Mouse (Mus musculus) T-helper 17 cell (primary cell): Measurements from ENCODE around the gene Comtd1.

Source experiments
- in situ Hi-C, 2 experiments: fragments of 300-600 bp; cut with MboI, MseI; formaldehyde crosslinking; loops; 1 replicate in 1 of 2; 2 replicates in 1 of 2; pipeline ENCODE4 v1.15.1; 2025; ENCODE audit warnings: high pct_unique_total_duplicates in 2 of 2

Gene Comtd1

DNA sequence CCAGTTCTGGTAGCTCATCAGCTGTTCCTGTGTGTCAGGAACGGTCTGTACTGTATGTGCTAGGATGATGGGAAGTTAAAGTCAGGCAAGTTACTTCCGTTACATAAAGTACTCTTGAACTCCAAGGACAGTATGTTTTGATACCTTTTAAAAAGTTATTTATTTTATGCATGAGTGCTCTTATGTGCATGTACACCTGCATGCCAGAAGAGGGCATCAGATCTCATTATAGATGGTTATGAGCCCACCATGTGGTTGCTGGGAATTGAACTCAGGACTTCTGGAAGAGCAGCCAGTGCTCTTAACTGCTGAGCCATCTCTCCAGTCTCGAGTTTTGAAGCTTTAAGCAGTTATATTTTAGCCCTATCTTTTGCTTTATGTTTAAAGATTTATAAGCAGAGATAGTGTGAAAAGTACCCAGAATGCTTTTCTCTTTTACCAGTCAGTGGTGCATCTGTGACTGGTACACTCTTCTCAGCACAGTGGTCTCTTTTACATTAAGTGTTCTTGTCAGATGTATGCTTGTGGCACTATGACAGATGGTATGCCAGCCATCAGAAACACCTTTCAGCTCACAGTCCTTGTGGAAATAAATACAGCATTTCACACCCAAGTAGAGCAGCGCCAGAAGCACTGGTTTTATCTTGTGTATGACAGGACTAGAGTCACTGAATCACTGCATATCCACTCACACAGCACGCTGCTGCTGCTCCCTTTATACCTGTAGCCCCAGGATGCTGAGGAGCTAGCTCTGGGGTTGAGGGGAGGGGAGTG is 6.8 kb downstream of the Comtd1 start:
- in situ Hi-C loops: loop anchor here in 1 of 2 experiments (25.0 kb wide), 2 partner anchors 1455 to 1880 kb away; partner anchors contain the start of genes Dnajc9 and Mrps16

DNA sequence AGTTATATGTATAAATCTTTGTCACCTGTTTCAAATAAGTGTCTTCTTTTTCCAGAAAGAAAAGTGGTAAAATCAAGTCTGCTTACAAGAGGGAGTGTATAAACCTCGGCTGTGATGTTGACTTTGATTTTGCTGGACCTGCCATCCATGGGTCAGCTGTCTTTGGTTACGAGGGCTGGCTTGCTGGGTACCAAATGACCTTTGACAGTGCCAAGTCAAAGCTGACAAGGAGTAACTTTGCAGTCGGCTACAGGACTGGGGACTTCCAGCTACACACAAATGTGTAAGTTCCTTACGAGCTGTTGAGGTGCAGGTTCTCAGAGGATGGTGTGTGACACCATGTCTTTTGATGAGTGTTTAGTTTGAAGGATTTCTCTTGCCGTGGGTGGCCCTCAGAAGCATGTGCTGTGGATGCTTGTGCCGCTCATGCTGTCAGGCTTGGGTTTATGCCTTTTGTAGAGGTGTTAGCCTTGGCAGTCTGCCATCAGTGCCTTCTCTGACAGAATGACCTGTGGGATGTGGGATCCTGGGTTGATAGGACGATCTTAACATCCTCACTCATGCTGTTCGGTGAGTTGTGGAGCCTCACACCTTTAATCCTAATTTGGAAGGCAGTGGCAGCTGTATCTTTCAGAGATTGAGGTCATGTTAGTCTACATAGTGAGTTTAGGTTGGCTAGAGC is 10.3 kb downstream of the Comtd1 start:
- in situ Hi-C loops: loop anchor here in 1 of 2 experiments (25.0 kb wide), 2 partner anchors 1451 to 1876 kb away; partner anchors contain the start of genes Dnajc9 and Mrps16

DNA sequence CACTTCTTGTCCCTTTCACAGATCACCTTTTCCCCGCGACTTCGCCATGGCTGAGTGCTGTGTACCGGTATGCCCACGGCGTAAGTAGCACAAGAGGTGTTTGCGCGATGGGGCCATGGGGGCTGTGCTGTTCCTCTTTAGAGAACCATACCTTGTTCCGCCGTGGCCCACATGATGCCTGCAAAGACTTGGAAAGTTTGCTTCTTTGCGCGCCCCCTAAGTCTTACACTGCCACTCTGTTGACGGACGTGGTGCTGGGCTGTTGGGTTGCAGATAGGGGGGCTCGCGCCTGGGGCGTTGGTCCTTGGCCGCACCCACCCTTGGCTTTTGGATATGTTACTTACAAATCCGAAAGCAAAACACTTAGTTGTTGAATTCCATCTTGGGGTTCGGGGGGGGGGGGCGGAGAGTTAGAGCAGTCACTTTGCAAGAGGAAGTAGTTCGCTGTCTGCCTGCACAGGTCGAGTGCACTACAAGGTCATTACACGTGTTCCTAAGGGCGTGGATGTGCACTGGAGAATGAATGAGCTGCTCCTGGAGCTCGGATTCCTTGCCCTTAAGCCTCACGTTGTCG is 16.9 kb downstream of the Comtd1 start:
- in situ Hi-C loops: loop anchor here in 1 of 2 experiments (25.0 kb wide), 2 partner anchors 1445 to 1870 kb away; partner anchors contain the start of genes Dnajc9 and Mrps16

DNA sequence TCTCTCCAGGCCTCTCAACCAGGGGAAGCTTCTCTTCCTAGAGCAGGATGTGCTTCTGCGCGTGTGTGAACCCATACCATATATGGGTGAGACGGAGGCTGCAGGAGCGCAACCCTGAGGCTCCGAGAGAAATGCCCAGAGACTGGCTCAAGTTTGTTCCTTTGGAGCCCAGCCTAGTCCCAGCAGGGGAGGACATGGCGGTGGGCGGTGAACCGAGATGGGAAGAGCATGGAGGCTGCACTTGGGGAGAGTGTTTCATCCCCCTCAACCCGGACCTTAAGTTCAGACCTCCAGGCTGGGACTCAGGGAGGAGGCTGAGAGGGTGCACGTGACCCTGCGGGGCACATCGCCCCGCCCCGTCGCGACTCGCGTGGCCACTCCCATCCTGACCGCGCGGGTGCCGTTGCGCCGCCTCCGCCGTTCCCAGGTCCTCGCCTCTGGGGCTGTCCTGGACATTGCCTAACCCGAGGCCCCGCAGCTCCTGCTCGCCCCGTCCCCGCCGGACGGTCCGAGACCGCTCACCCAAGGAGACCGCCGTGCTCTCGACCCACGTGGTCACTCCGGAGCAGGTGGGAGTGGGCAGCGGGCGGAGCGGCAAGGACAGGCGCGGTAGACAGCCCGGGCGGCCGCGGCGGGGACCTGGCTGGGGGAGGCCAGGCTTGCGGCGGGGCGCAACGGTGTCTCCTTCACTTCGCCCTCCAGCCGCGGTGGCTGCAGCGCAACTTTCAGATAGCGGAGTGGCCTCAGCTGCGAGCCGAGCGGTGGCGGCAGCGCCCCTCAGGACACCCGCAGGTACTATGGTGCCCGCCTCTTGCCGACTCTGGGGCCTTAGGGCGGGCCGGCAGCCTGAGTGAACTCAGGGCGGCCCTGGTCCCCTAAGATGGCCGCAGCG is 17.7 kb downstream of the Comtd1 start:
- in situ Hi-C loops: loop anchor here in 1 of 2 experiments (25.0 kb wide), 2 partner anchors 1444 to 1869 kb away; partner anchors contain the start of genes Dnajc9 and Mrps16

DNA sequence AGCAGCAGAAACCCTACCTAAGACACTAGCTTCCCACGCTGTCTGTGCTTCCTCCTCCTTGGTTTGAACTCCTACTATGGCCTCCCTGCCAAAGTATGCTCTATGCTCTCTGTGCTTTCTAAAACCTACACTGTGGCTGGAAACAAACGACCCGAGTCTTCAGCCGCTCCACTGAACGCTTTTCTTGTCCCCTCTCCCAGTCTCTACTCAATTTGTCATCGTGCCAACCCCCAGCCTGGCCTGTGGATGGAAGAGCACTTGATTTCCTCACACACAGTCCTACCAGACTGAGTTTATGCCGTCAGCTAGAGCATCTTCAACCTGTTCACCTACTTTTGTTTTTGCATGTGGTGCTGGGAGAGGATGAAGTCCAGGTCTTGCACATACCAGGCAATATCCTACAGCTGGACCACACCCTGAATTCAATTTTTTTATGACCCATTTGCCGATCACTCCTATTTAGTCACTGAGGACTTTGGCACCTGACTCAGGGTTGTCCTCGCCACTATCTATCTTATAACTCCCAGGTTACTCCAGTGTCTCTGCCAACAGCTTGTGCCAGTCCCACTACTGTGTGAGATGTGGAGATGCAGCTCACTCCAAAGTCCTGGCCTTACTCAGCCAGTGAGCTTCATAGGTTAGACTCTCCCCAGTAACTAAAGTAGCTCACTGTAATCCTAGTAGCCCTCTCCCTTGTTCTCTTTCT is 22.8 kb downstream of the Comtd1 start:
- in situ Hi-C loops: loop anchor here in 1 of 2 experiments (25.0 kb wide), 2 partner anchors 1439 to 1864 kb away; partner anchors contain the start of genes Dnajc9 and Mrps16

DNA sequence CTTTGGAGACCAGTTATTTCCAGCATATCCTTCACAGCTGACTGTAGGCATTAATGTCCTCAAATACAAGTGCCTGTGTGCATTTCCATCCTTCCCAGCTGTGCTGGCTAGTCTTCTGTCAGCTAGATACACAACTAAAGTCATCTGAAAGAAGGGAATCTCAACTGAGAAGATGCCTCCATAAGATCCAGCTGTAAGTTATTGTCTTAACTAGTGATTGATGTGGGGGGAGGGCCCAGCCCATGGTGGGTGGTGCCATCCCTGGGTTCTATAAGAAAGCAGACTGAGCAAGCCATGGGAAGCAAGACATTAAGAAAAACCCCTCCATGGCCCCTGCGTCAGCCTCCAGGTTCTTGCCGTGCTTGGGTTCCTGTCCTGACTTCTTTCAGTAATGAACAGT is 23.8 kb downstream of the Comtd1 start, which contains the start of gene Vdac2:
Vdac2 (plus strand) TSS at position 301 of the 400 bp plus-strand sequence.
- in situ Hi-C loops: loop anchor here in 1 of 2 experiments (25.0 kb wide), 2 partner anchors 1438 to 1863 kb away; partner anchors contain the start of genes Dnajc9 and Mrps16

DNA sequence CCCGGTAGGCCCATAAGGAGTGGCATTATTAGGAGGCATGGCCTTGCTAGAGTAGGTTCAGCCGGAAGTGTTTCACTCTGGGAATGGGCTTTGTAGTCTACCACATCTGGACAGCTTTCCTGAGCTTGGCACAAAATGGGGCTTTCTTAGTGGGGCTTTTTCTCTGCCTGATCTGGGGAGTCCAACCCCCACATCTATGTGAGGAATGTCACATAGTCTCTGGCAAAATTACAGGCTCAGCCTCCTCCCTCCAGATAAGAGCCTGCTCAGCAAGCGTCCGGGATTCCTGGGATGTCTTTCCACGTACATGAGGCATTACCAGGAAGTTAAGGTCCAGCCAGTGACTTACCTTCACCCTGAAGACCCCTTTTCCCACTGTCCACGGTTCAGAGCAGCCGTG is 24.9 kb downstream of the Comtd1 start:
- in situ Hi-C loops: no loop called here

DNA sequence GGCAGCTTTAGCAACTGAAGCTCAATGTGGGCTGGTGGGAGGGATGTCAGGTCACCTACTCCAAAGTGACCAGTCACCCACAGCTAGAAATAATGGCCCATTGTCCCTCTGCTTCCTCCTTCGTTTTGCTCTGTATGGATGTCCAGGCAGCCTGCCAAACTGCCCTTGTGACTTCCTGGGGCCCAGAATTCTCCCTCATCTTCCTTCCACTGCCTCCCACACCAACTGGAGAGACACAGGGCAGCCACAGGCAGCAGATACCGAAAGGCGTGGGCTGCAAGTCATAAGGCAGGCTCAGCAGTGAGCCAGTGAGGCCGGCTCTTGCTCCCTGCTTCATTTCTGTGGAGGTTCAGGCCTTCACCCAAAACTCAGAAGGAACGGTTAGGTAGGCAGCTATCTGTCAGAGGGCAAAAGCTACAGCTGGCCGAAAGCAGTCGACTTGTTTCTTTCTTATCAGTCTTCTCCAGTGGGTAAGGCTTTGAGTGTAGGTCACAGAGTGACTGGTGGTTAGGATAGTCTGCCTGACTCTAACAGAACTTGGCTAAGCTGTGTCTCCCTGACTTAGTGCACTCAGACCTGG is 25.9 kb downstream of the Comtd1 start:
- in situ Hi-C loops: no loop called here

DNA sequence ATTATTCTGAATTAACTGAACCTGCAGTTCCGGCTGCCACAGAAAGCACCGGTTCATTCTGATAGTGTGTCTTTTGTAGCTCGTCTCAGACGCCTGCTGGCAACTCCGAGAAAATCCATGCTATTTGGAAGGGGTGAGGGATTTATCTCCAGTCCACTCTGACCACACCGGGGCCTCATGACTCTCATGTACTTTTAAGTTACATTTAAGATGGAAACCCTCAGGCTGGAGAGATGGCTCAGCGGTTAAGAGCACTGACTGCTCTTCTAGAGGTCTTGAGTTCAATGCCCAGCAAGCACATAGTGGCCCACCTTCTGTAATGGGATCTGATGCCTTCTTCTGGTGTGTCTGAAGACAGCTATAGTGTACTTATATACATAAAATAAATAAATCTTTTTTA is 26.5 kb downstream of the Comtd1 start:
- in situ Hi-C loops: no loop called here

DNA sequence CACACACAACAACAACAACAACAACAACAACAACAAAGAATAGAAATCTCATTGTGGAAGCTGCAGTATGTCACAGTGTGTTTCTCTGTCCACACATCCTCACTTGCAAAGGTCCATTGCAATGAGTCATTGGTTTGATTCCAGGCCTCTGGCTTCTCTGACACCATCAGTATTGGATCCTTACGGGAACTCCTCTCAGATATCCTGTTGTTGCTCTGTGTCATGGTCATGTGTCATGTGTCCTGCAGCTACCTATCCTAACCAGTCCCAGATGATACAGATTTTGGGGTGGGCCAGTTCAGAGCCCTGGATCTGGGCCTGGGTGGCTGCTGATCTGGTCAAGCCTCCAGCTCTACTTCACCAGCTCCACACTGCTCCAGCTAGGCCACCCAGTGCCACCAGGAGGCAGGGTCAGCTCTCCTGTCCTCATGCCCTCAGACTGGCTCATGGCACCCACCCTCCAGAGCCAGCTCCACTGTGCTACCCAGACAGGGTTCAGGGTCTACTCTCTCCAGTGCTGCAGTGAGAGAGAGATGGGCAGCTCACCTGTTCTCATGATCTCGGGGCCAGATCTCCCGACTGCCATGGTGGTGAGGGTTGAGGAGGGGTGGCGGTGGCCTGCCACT is 27.8 kb downstream of the Comtd1 start:
- in situ Hi-C loops: no loop called here

DNA sequence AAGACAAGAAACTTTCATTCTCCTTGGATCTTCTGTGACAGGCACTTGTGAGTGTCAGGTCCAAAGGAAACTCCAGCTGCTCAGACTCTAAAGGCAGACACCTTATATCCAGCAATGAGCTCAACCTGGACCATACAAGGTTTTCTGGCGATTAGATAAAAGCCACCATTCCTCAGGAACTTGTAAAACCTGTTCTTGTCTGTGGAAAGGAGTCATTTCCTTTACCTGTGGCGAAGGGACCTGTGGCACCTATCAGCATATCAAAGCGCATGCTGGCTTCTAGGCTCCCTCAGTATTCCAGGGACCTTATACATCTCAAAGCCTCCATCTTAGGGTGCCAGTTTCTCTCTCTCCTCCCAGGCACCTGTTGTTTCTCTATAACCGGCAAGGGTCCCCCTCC is 31.3 kb downstream of the Comtd1 start:
- in situ Hi-C loops: loop anchor here (5.0 kb wide), 1 partner anchor 35 kb away; no protein-coding TSS in a partner anchor

DNA sequence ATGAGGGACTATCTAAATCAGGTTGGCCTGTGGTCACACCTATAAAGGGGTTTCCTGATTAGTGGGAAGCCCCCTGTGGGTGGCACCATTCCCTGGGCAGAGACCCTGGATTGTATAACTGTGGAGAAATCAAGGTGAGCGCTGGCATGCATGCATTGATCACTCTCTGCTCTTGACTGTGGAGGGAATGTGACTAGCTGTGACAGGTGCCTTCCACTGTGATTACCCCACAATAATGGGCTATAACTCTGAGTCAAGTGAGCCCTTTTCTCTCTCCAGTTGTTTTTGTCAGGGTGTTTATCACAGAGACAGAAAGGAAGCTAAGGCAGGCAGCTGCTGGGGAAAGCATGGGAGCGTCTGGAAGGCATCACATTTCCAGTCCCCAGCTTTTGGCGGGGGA is 32.5 kb downstream of the Comtd1 start:
- in situ Hi-C loops: loop anchor here (5.0 kb wide), 1 partner anchor 36 kb away; no protein-coding TSS in a partner anchor

DNA sequence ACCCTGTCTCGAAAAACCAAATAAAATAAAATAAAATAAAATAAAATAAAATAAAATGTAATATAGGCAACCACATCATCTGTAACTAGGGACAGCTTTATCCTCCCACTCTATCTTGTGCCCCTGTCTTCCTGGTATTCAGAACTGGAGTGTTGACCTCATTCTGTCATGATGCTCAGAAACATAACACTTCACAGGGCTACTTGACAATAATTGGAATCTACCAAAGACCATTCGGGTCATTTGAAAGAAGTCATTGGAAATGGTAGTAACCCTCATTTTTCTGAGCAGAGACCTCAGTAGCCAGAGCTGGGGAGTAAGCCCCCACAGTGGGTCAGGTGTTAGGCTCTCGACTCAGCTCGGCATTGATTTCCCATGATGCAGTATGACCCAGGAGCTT is 34.2 kb downstream of the Comtd1 start:
- in situ Hi-C loops: loop anchor here (5.0 kb wide), 1 partner anchor 38 kb away; no protein-coding TSS in a partner anchor

DNA sequence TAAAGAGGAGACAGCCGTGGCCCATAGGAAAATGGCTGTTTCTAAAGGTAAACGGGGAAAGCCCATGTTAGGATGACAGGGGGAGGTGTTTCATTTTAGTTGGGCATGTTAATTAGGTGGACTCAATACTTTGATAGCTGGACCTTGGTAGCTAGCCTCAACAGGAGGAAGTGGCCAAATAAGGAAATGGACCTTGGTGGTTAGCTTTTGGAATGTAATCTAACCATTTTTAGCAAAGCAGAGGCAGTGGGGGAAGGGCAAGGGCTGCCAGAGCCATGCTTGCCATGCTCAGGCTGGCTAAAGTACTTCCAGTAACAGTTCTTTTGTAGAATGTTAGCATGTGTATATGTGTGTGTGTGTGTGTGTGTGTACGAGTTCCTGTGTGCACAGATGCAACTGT is 34.9 kb downstream of the Comtd1 start:
- in situ Hi-C loops: no loop called here

DNA sequence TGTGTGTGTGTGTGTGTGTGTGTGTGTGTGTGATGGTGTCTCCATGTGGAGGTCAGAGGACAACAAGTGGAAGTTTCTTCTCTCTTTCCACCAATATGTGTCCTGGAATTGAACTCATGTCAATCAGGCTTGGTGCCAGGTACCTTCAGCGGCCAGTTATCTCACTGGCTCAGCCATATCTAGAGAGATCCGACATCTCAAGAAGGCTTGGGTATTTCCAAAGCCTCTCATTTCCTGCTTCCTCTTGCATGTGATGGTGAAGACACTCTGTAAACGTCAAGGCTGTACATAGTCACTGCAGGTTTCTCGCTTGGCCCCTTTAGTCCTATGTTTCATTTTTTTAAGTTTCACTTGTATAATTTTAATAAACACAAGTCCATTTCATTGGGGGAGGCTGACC is 35.6 kb downstream of the Comtd1 start:
- in situ Hi-C loops: no loop called here

DNA sequence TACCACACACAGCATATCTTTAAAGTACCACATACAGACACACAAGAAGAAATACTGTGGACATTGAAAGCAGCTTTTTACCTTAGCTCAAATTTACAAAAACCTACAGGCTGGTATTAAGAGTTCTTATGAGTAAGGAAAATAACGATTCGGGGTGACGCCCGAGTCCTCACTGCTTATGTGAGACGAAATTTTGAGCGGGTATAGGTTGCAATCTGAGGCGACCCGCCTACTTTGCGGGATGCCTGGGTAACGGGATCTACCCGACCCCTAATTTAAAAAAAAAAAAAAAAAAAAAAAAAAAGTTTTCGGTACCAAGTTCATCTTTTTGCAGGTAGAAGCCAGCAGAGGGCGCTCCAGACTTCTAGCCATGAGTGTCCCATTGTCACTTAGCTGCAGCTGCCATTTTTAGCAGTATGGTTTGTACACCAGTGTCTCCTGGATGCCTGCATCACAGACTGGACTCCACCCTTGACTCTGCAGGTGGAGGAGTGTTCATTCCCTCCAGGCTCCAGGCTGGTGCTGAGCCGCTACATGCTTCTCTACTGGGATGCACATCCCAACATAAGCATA is 36.1 kb downstream of the Comtd1 start:
- in situ Hi-C loops: no loop called here

DNA sequence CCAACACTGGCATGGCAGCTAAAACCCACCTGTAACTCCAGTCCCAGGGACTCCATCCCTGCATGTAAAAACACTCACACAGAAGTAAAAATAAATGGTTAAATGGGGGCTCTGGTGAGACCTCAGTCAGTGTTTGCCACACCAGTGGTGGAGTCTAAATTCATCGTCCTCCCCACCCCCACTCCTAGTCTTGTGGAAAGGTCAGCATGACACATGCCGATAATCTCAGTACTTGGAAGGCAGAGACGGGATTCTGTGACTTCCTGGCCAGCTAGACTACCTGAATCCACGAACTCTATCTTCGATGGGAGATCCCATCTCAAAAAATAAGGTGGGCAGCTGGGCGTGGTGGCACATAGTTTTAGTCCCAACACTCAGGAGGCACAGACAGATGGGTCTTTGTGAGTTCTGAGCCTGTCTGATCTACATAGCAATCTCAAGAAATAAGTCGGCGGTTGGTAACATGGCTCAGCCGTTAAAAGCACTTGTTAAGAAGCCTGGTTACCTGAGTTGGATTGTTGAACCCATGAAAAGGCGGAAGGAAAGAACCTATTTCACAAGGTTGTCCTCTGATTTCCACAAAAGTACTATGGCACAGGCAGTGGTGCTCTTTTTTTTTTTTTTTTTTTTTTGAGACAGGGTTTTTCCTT is 36.9 kb downstream of the Comtd1 start:
- in situ Hi-C loops: no loop called here

DNA sequence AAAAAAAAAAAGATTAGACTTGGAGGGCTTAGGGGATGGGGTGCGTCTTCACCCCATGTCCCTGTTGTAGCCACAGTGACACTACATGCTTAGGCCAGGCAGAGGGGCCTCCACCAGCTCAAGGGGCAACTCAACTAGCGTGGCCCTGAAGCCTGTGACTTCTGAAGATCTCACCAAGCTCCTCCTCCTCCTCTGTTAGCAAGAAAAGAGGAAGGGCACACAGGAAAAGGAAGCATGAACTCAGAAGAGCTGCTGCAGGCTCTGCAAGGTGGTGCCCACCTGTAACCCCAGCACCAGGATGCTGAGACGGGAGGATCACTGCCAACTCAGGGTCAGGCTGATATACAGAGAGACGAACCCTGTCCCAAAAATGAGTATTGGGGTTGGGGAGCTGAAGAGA is 37.5 kb downstream of the Comtd1 start:
- in situ Hi-C loops: no loop called here
